Mouse (Mus musculus) erythroblast, embryonic 14.5 days (primary cell): ENCODE results near the gene Gm9918.

Source experiments
- GATA1 ChIP-seq: IDR thresholded peaks from 2 replicates; pipeline ENCODE4 v1.6.1; 2012; ENCODE audit warnings: low read length, inconsistent platforms, mixed read lengths
- TAL1 ChIP-seq: IDR thresholded peaks from 3 replicates; pipeline ENCODE4 v1.6.1; 2012; ENCODE audit warnings: low read length, inconsistent platforms, mixed read lengths

- TF ChIP-seq GATA1 (no peak), TAL1 (no peak)
Measured at GRCm38 (mm10) chr15:102271441-102271840, 1.1 kb downstream of the Gm9918 start.
